Mouse (Mus musculus): ENCODE measurements around the gene Dgkh.

DNA sequence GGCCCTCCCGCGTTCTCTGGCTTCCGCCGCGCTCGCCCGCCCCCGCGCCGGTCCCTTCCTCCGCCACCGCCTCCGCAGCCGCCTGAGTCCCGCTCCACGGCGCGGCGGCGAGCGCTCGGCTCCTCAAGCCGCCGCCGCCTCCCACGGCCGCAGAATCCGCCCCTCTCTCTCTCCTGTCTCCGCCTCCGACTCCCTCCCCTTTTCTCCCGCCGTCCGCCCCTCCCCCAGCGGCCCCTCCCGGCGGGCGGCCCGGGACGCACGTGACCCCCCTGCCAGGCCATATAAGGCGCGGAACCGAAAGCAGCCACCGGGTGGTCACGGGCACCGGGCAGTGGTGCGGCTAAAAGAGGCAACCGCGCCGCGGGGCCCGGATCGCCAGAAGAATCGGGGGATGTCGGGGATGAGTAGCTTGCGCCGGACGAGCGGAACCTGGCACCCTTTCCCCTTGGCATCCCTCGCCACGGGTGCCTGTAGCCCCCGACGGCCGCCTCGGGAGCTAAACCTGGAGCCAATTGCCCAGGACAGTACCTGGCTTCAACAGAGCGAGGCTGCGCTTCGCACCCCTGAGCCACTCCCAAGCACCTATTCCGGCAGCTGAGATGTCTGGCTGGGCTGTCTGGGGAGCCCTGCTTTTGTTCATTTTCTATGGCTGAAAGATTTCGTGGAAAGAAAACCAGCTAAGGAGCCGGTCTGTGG, at the start of gene Dgkh:
- no peak for TF ChIP-seq CTCF (IDR thresholded peaks at IDR 0.05; ENCODE audit: low read depth, low read length)
- TF ChIP-seq POLR2A (IDR thresholded peaks at IDR 0.05; ENCODE audit: borderline replicate concordance, low read depth, low read length), result no peak
